Mouse (Mus musculus) v-Abl transformed pro-B cells (cell line): ENCODE results near the gene Nelfb.

Experiments used
- in situ Hi-C, 2 experiments: fragments of 400-800 bp; cut with MboI; formaldehyde crosslinking; loops; one replicate each; pipeline ENCODE4 v1.15.1; 2025; ENCODE audit not compliant: unreplicated experiment in 2 of 2

The Nelfb gene

DNA sequence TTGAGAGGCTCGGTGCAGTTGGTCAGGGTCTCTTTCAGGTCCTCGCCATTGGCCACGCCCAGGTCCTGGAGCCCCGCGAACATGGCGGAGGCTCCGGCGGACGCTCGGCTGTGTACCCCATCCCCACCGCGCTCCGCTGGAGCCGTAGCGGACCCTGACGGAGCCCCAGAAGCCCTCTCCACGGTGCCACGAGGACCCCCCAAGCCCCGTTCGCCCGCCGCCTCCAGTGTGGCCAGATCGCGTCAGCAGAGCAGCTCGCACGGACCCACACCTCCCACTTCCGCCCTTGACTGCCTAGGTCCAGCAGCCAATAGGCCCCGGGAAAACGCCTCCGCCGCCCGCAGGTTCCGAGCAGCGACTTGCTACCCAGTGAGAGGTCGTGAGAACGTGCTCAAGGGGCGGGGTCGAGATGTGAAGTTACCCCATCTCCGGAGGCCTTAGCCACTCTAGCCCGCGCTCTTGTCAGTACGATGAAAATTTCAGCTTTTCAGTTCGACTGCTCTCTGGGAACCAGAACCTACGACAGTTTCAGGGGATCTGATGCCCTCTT lies at the start of gene Nelfb:
TSS of gene Nelfb (minus strand) at position 369 of the 550 bp plus-strand sequence.
- in situ Hi-C loops: no loop called here

GRCm38 (mm10) chr2:25258887-25259286 lies 47.6 kb upstream of the Nelfb start:
- in situ Hi-C loops: loop anchor here (5.0 to 25.0 kb wide), 4 partner anchors 64 to 1653 kb away; partner anchors contain the start of genes Med22 (in 1 of the 2), Noxa1 (in 1 of the 2), Rpl7a (in 1 of the 2) and Surf1 (in 1 of the 2)

DNA sequence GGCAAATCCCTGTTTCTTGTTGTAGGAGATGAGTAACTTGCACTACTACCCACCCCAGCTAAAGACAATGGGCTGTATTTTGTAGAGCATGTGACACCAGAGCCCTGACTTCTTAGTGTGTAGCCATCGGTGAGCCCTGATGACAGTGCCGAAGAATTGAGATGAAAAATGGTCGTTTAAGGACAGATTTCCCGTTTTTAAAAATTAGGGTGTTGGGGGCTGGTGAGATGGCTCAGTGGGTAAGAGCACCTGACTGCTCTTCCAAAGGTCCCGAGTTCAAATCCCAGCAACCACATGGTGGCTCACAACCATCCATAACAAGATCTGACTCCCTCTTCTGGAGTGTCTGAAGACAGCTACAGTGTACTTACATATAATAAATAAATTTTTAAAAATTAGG lies 46.0 kb upstream of the Nelfb start:
- in situ Hi-C loops: loop anchor here (5.0 to 25.0 kb wide), 4 partner anchors 62 to 1655 kb away; partner anchors contain the start of genes Med22 (in 1 of the 2), Noxa1 (in 1 of the 2), Rpl7a (in 1 of the 2) and Surf1 (in 1 of the 2)

GRCm38 (mm10) chr2:25256443-25257109 lies 45.3 kb upstream of the Nelfb start:
- in situ Hi-C loops: loop anchor here (5.0 to 25.0 kb wide), 4 partner anchors 62 to 1656 kb away; partner anchors contain the start of genes Med22 (in 1 of the 2), Noxa1 (in 1 of the 2), Rpl7a (in 1 of the 2) and Surf1 (in 1 of the 2)

- in situ Hi-C loops: loop anchor here (5.0 to 25.0 kb wide), 4 partner anchors 61 to 1657 kb away; partner anchors contain the start of genes Med22 (in 1 of the 2), Noxa1 (in 1 of the 2), Rpl7a (in 1 of the 2) and Surf1 (in 1 of the 2)
Measured at GRCm38 (mm10) chr2:25255284-25255779, 44.0 kb upstream of the Nelfb start, which contains the start of gene Tmem203. Tmem203 (plus strand) TSS chr2:25255439.

DNA sequence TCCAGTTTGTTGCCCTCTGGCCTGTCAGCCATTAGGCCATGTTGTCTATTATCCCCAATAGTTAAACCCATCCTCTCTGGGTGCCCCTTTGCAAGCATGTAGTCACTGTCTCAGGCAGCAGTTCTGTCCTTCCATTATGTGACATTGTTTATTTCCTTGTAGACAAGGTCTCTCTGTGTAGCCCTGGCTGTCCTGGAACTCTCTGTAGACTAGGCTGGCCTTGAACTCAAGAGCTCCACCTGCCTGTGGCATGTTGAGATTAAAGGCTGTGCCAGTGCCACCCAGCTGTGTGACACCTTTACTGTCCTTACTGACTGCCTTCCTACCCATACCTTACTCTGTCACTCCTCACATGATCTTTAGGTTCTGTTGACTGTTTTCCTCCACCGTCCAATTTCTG lies 41.0 kb upstream of the Nelfb start:
- in situ Hi-C loops: loop anchor here (5.0 to 25.0 kb wide), 4 partner anchors 58 to 1660 kb away; partner anchors contain the start of genes Med22 (in 1 of the 2), Noxa1 (in 1 of the 2), Rpl7a (in 1 of the 2) and Surf1 (in 1 of the 2)

- in situ Hi-C loops: no loop called here
Measured at GRCm38 (mm10) chr2:25246183-25247072, 35.1 kb upstream of the Nelfb start, which contains the start of gene AL732309.1. AL732309.1 (minus strand) TSS chr2:25246863.

DNA sequence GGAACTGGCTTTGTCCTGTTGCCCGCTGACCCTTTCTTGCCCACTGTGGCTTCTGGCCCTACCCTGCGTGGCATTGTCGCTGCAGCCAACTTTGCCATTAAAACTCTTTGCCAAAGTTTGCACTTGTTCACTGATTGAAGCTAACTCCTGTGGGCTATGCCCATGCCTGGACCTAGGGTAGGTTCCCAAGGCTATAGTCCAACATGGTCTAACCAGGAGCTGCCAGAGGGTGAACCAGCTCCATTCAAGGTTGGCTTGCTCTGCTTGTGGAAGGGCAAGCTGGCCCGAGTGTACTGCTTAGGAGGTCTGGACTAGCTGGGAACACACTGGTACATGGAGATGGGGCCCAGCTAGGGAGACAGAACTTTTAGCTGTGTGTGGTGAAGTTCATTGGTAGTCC lies 32.9 kb upstream of the Nelfb start:
- in situ Hi-C loops: no loop called here

GRCm38 (mm10) chr2:25243342-25243741 lies 32.1 kb upstream of the Nelfb start:
- in situ Hi-C loops: no loop called here

DNA sequence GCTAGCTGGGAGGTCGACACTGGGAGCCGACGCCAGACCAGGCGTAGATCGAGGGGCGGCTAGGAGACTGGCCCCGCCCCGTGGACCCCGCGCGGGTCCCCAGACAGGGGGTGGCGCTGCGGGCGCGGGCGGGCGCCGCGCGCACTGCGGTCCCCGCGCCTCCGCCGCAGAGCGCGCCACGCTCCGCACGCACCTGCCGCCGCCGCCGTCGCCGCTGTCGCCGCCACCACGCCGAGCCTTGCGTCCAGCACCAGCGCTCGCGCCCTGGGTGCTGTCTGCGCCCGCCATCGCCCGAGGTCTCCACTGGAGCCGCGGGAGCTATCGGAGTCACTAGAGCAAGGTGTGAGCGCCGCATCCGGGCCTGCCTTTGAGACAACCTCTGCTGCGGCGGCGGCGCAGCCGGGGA lies 30.8 kb upstream of the Nelfb start, which contains the start of the genes Rnf208 and Cysrt1:
TSS of gene Rnf208 (plus strand) at position 155 of the 406 bp plus-strand sequence.
TSS of gene Cysrt1 (minus strand) at position 352 of the 406 bp plus-strand sequence.
- in situ Hi-C loops: no loop called here

- in situ Hi-C loops: no loop called here
Measured at GRCm38 (mm10) chr2:25241438-25241775, 30.1 kb upstream of the Nelfb start.

GRCm38 (mm10) chr2:25240723-25241437 lies 29.6 kb upstream of the Nelfb start:
- in situ Hi-C loops: no loop called here

DNA sequence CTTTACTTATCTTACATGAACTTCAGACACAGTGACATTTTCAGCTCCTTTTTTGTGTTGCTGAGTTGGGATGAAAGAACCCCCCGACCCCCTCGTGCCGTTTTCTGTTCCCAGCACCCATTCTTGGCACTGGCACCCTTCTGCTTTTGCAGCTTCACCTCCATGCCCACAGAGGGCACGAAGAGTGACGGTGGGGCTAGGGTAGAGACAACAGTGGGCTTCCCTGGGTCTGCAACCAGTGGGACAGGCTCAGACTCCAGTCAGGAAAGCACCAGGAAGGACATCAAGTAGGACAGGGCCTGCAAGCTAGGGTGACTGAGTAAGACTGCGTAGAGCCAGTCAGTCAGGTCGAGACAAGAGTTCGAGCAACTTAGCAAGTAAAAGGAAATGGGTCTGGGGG lies 29.0 kb upstream of the Nelfb start:
- in situ Hi-C loops: no loop called here

DNA sequence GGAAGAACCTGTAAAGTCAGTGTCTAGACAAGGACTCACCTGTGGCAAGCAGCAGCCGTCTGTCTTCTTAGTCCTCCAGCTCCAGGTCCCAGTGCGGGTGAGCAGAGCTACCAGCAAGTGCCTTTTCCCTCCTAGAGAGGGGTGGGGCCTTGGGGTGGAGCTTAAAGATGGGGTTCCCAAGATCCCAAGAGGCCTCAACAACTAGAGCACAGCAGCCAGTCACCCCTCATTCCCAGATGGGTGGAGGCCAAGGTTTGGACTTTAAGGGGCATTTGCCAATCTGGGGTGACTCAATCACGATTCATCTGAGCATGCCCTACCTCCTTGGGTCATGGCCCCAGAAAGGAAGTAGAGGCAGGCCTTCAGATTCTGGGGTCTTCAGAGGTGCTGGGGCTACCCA lies 28.5 kb upstream of the Nelfb start:
- in situ Hi-C loops: no loop called here

DNA sequence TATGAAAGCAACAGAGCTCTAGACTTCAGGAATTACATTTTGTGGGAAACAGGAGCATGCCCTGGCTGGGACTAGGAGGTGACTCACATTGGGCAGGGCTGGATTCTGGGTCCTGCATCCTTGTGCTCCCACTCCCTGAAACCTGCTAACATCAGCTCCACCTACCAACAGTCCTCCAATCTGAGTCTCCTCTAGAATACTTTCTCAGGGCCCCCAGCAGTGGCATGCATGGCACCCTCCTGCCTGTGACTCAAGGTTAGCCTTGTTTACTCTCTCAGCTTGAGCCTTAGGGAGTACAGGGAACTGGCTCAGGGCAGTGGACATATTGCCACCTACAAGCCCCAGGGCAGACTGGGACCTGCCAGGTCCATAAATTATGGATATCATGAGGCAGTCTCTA lies 26.8 kb upstream of the Nelfb start:
- in situ Hi-C loops: no loop called here

GRCm38 (mm10) chr2:25237522-25237921 lies 26.2 kb upstream of the Nelfb start:
- in situ Hi-C loops: no loop called here

GRCm38 (mm10) chr2:25236614-25237013 lies 25.3 kb upstream of the Nelfb start, which contains the start of gene Rnf224:
Rnf224 (minus strand) TSS chr2:25236787.
- in situ Hi-C loops: no loop called here

GRCm38 (mm10) chr2:25234551-25235220 lies 23.4 kb upstream of the Nelfb start:
- in situ Hi-C loops: no loop called here

DNA sequence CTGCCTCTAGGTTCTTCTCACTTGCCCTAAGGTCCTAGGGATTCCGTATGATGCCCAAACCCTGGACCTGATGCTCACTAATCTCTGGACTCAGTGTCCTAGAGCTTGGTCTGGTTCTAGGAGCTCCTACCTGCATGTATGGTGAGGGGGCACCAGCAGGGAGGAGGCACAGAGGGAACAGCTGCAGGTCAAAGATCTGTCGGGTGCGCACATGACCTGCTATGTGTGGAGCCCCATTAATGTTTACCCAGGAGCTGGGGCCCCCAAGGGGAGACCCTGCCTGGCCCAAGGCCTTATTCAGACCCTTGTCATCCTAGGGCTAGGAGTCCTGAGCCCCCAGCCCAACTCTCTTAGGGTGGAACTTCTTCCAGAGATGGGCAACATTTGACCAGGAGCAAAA lies 22.8 kb upstream of the Nelfb start, which contains the start of gene Slc34a3:
TSS of gene Slc34a3 (minus strand) at position 315 of the 400 bp plus-strand sequence.
- in situ Hi-C loops: no loop called here
